Mouse (Mus musculus) erythroblast, embryonic 14.5 days (primary cell): ENCODE data around the gene Atp5mpl. TPM values are rescaled to one million over a fixed set of nuclear protein-coding genes. Genes with fewer than 3 reads are reported as not detected.
A peak's percentile ranks its signal among the peaks of the same experiment; 100 is the strongest.
"Not testable (repeated sequence)": the region's sequence is repeated elsewhere in the genome, so short reads cannot be mapped to it uniquely, and the experiment has no call there.

Source experiments
- H3K27me3 ChIP-seq: 2 replicates; pipeline ENCODE4 v1.6.1; 2012; ENCODE audit warnings: inconsistent platforms; ENCODE audit not compliant: control insufficient read depth
- H3K36me3 ChIP-seq: 2 replicates; pipeline ENCODE4 v1.6.1; 2012; ENCODE audit warnings: mild to moderate bottlenecking, inconsistent platforms; ENCODE audit not compliant: control insufficient read depth
- H3K4me1 ChIP-seq: 2 replicates; pipeline ENCODE4 v1.6.1; 2012; ENCODE audit warnings: inconsistent platforms; ENCODE audit not compliant: control insufficient read depth
- H3K4me3 ChIP-seq: replicated peaks from 2 replicates; pipeline ENCODE3; 2012; ENCODE audit warnings: moderate library complexity, mild to moderate bottlenecking, inconsistent platforms
- H3K9me3 ChIP-seq: 2 replicates; pipeline ENCODE4 v1.6.1; 2012; ENCODE audit warnings: low read length, inconsistent platforms, mixed read lengths; ENCODE audit not compliant: control insufficient read depth
- GATA1 ChIP-seq: IDR thresholded peaks from 2 replicates; pipeline ENCODE4 v1.6.1; 2012; ENCODE audit warnings: low read length, inconsistent platforms, mixed read lengths
- TAL1 ChIP-seq: IDR thresholded peaks from 3 replicates; pipeline ENCODE4 v1.6.1; 2012; ENCODE audit warnings: low read length, inconsistent platforms, mixed read lengths
- polyA plus RNA-seq: library from polyadenylated mRNA; stranded (reverse); fragments of >175 nt; gene quantifications from 2 replicates; pipeline ENCODE4 v1.2.3, GENCODE M21; 2012

The Atp5mpl gene
- polyA plus RNA-seq, 1 experiment, result 3.3 TPM

DNA sequence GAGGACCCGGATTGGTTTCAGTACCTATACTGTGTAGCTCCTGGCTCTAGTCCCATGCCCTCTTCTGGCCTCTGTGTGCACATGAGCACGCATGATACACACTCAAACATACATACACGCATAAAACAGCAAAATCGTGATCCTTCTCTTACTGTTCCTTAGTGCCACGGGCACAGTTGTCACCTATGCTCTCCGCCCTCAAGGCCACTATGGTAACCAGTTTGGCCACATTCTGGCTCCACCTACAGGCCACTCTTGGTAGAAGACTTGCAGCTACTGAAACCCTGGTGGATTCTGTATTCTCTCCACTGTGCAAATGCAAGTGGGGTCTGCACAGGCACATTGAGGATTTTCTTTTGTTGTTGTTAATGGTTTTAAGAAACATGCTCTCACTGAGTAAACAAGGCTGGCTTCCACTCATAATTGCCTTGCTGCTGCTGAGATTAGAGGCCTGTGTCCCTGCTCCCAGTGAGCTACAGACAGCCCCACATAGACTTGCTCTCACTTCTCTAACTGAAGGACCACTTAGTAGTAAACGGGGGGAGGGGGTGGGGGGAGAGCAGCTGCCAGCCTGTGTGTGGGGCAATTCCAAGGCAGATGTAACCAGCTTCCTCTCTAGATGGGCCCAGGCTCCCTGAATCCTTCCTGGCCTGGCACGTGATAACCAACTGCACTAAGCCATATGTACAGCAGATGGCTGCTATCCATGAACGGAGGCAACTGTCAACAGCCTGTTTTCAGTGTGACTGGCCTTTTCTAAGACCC, 8.5 kb downstream of the Atp5mpl start:
- no peak overlapping the region for H3K4me3 ChIP-seq
- H3K27me3 ChIP-seq, result no peaks in the 10 kb centered on the region
- TF ChIP-seq TAL1 (no peak), GATA1 (no peak)
- H3K4me1 ChIP-seq, result peaks cover 8% of the 10 kb centered on the region
- peaks cover 46% of the 10 kb centered on the region for H3K36me3 ChIP-seq
- peaks cover 5% of the 10 kb centered on the region; the same call in 1 of the 2 replicates for H3K9me3 ChIP-seq

DNA sequence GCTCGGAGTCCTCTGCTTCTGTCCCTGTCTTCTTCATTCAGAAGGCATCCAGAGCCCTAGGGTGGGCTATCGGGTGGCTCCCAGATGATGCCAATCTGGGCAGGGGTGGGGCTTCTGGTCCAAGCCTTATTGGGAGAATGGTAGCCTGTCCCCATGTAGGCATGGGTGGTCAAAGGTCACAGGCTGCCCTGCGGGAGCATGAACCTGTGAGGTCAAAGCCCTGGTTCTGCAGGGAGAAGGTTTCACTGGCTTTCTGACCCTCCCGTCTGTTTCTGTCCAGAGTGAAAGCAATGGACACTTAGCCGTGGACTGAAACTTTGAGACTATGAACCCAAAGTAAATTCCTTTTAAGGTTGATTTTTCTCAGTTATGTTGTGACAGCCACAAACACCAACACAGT, 10.6 kb downstream of the Atp5mpl start:
- Histone ChIP-seq H3K4me3 (no peak overlapping the region), H3K36me3 (peaks cover 26% of the 10 kb centered on the region), H3K9me3 (peaks cover 5% of the 10 kb centered on the region; the same call in 1 of the 2 replicates), H3K4me1 (peaks cover 8% of the 10 kb centered on the region), H3K27me3 (no peaks in the 10 kb centered on the region)
- TF ChIP-seq TAL1 (no peak), GATA1 (no peak)

DNA sequence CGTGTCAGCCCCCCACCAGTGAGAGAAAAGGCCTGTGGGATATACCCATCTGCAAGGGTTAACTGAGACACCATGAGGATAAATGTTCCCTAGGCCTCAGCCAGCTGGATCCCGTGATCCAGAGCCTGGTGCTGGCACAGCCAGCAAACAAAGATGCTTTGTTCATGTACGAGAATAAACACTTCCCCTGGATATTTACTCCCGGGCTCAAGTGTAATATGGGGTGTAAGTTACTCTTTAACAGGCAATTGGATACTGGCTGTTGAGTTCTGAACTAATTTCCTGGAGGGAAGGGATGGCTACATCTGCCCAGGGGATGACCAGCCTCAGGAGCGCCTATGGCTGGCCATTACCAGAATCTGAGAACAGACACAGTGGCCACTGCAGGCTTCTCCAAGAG, 15.1 kb downstream of the Atp5mpl start:
- Histone ChIP-seq H3K4me1 (peaks cover 3% of the 10 kb centered on the region), H3K36me3 (no peaks in the 10 kb centered on the region), H3K27me3 (no peaks in the 10 kb centered on the region), H3K9me3 (no peaks in the 10 kb centered on the region), H3K4me3 (no peak overlapping the region)
- TF ChIP-seq GATA1 (no peak), TAL1 (no peak)

DNA sequence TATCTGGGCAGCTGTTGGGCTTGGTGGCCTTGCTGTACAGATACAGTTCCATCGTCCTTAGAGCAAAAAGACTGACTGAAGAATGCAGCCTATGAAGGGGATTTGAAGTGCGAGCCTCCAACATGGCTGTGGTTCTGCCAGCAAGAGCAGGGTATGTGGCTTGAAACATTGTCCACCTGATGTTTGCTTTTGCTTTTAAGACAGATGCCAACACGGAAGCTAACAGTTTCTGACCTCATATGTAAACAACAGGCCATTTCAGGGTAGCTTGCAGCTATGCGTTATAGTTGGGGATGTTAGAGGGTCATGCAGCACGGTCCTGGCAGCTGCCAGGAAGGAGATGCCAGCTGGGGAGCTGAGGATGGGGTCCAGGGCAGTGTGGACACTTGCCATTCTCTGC, 16.3 kb downstream of the Atp5mpl start:
- TF ChIP-seq TAL1, result no peak
- no peak for TF ChIP-seq GATA1
- H3K4me1 ChIP-seq, result peaks cover 14% of the 10 kb centered on the region
- H3K4me3 ChIP-seq, result no peak overlapping the region

GRCm38 (mm10) chr12:111946716-111947115, 20.1 kb downstream of the Atp5mpl start:
- TF ChIP-seq TAL1, result no peak
- no peak for TF ChIP-seq GATA1
- Histone ChIP-seq H3K27me3 (no peaks in the 10 kb centered on the region), H3K9me3 (no peaks in the 10 kb centered on the region), H3K36me3 (no peaks in the 10 kb centered on the region), H3K4me3 (no peak overlapping the region), H3K4me1 (peaks cover 44% of the 10 kb centered on the region)

More for the DNA sequence above, 16.3 kb downstream of the Atp5mpl start:
- no peaks in the 10 kb centered on the region for H3K27me3 ChIP-seq
- H3K9me3 ChIP-seq, result no peaks in the 10 kb centered on the region
- H3K36me3 ChIP-seq, result no peaks in the 10 kb centered on the region

- not testable (repeated sequence) for H3K9me3 ChIP-seq, H3K36me3 ChIP-seq, H3K4me3 ChIP-seq, H3K27me3 ChIP-seq
- peaks cover 44% of the 10 kb centered on the region for H3K4me1 ChIP-seq
Measured at GRCm38 (mm10) chr12:111945765-111946655, 20.8 kb downstream of the Atp5mpl start.

- Histone ChIP-seq H3K27me3 (no peaks in the 10 kb centered on the region), H3K4me1 (peaks cover 44% of the 10 kb centered on the region), H3K36me3 (no peaks in the 10 kb centered on the region), H3K4me3 (peak overlapping the region; percentile 27), H3K9me3 (no peaks in the 10 kb centered on the region)
- no peak for TF ChIP-seq TAL1
- TF ChIP-seq GATA1, result no peak
Measured at GRCm38 (mm10) chr12:111945115-111945514, 21.7 kb downstream of the Atp5mpl start.

- H3K4me1 ChIP-seq, result peaks cover 44% of the 10 kb centered on the region
- not testable (repeated sequence) for H3K9me3 ChIP-seq, H3K27me3 ChIP-seq, H3K36me3 ChIP-seq
- H3K4me3 ChIP-seq, result peak overlapping the region; percentile 62
Measured at GRCm38 (mm10) chr12:111944065-111944987, 22.5 kb downstream of the Atp5mpl start.
